Mouse (Mus musculus) forebrain, postnatal 0 days (tissue): ENCODE measurements at regions not wholly inside any gene's neighbourhood (a gene's known extent, or its start where the extent isn't known, plus 50 kb on each side); places are given as distances from the start of the nearest gene placed in this dataset.

Source experiments
- ATAC-seq: fragments of 200-750 bp; cut with Nextera tagmentation; 2 replicates; pipeline ENCODE4 v1.8.0; 2017; ENCODE audit warnings: mild to moderate bottlenecking, moderate library complexity
- DNase-seq: peaks from one replicate; pipeline ENCODE4 v3.0.0-alpha.2; 2015
- H3K27ac ChIP-seq: fragments of 300-500 bp; sonication (generic); 2 replicates; pipeline ENCODE4 v1.5.1; 2014; ENCODE audit warnings: low read depth, mild to moderate bottlenecking, antibody characterized with exemption, low read length, moderate library complexity, mixed read lengths
- H3K27me3 ChIP-seq: fragments of 300-500 bp; sonication (generic); 2 replicates; pipeline ENCODE4 v1.6.1; 2014; ENCODE audit warnings: mild to moderate bottlenecking, low read length, mixed read lengths; ENCODE audit not compliant: insufficient read depth
- H3K36me3 ChIP-seq: fragments of 300-500 bp; sonication (generic); 2 replicates; pipeline ENCODE4 v1.6.1; 2014; ENCODE audit warnings: mild to moderate bottlenecking, moderate library complexity; ENCODE audit not compliant: insufficient read depth
- H3K4me1 ChIP-seq: fragments of 300-500 bp; sonication (generic); 2 replicates; pipeline ENCODE4 v1.6.1; 2014; ENCODE audit warnings: antibody characterized with exemption; ENCODE audit not compliant: insufficient read depth
- H3K4me2 ChIP-seq: fragments of 300-500 bp; sonication (generic); 2 replicates; pipeline ENCODE4 v1.6.1; 2014; ENCODE audit warnings: low read depth, mild to moderate bottlenecking, moderate library complexity
- H3K4me3 ChIP-seq: fragments of 300-500 bp; sonication (generic); 2 replicates; pipeline ENCODE4 v1.5.1; 2014; ENCODE audit warnings: low read depth, low read length, mixed read lengths
- H3K9ac ChIP-seq: fragments of 300-500 bp; sonication (generic); 2 replicates; pipeline ENCODE4 v1.6.1; 2014; ENCODE audit warnings: mild to moderate bottlenecking
- H3K9me3 ChIP-seq: fragments of 300-500 bp; sonication (generic); 2 replicates; pipeline ENCODE4 v1.6.1; 2016; ENCODE audit warnings: low read length
- CTCF ChIP-seq: sonication (generic); IDR thresholded peaks from 2 replicates; pipeline ENCODE4 v1.5.1; 2016; ENCODE audit warnings: antibody characterized with exemption, control low read depth, low read depth
- WGBS: fragments of 180-500 bp; shearing (Covaris S2); extraction: QIAGEN DNeasy Blood & Tissue Kit; methylation state at CpG from one replicate; pipeline ENCODE4 v1.1.7; 2014; 5-methylcytosine and 5-hydroxymethylcytosine counted together

DNA sequence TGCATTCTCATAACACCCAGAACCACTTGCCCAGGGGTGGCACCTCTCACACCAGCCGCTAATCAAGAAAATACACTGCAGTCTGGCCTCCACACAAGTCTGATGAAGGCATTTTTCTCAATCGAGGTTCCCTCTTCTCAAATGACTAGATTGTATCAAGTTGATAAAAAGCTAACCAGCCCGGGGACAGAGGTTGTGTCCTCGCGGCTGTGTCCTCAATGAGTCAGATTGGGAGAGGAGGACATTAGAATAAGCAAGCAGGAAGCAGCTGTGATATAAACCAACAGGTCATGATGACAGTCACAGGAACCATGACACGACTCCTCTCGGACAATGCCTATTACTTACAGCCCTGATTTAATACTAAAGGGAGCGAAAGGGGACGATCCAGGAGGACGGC, 156.7 kb downstream of the Tmsb4x start:
- Histone ChIP-seq H3K27me3 (no peaks in the 10 kb centered on the region), H3K4me2 (no peak overlapping the region), H3K9ac (no peak overlapping the region), H3K27ac (no peak overlapping the region), H3K36me3 (no peaks in the 10 kb centered on the region), H3K9me3 (no peaks in the 10 kb centered on the region), H3K4me1 (no peaks in the 10 kb centered on the region), H3K4me3 (no peak overlapping the region)
- ATAC-seq: no peak
- no peak for DNase-seq
- no peak for TF ChIP-seq CTCF
- WGBS: 84% methylated on average over 10 of the region's 10 CpGs

DNA sequence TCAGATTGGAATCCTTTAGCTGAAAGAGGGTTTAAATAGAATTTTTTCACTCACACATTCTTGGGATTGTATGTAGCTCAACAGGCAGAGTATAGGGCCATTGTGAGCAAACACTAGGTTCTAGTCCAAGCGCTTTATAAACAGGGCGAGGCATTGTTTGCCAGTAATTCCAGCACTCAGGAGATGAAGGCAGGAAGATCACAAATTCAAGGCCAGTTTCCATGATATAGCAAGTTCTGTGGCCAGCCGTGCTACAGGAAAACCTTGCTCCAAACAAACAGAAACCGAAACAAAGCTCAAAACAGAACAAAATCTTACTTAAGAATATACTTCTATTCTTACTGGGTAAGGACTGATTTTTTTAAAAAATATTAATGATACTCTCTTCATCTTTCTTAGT, 159.0 kb downstream of the Tmsb4x start:
- H3K4me2 ChIP-seq: no peak overlapping the region
- no peak for TF ChIP-seq CTCF
- H3K36me3 ChIP-seq: no peaks in the 10 kb centered on the region
- no peak overlapping the region for H3K9ac ChIP-seq
- no peaks in the 10 kb centered on the region for H3K27me3 ChIP-seq
- H3K9me3 ChIP-seq: no peaks in the 10 kb centered on the region
- no peak for ATAC-seq
- no peak overlapping the region for H3K4me3 ChIP-seq
- H3K4me1 ChIP-seq: no peaks in the 10 kb centered on the region
- no peak overlapping the region for H3K27ac ChIP-seq
- 73% methylated on average over 4 of the region's 4 CpGs for WGBS
- no peak for DNase-seq

DNA sequence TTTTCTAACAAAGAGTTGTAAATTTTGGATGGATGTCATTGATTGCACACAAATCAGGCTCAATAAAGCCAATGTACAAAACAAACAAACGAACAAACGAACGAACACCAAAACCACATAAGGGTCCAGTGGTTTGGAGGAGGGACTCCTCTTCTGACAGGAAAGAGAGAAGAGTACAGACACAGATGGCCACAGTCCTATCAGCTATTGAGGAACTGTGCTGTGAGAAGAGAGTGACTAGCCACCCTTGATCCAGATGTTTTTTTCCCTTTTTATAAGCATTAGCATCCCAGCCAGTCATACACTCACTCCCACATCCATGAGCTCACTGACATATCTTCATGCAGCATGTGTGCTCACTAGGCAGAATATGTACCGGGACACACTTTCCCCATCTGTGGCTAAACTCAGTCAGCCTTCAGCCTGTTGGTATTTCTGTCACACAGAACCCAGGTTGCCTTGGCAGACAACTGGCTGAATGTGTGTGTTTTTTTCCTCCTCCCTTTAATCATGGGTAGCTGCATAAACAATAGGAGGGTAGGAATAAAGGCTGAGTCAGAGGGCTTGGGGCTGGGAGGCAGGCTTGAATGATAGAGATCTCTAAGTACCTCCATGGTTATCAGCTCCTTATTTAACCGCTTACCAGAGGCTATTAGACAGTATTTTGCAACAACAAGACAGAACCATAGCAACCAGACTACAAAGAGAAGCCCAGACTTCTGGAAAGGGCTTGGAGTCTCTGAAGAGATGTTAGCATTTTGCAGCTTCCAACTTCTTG, 159.7 kb downstream of the Tmsb4x start:
- Histone ChIP-seq H3K9ac (no peak overlapping the region), H3K4me3 (no peak overlapping the region), H3K9me3 (no peaks in the 10 kb centered on the region), H3K4me1 (no peaks in the 10 kb centered on the region), H3K4me2 (no peak overlapping the region), H3K27ac (no peak overlapping the region), H3K27me3 (no peaks in the 10 kb centered on the region), H3K36me3 (no peaks in the 10 kb centered on the region)
- peak; percentile 38; the same call in 1 of the 2 replicates for ATAC-seq
- no peak for TF ChIP-seq CTCF
- 69% methylated on average over 5 of the region's 5 CpGs for WGBS
- DNase-seq: no peak

DNA sequence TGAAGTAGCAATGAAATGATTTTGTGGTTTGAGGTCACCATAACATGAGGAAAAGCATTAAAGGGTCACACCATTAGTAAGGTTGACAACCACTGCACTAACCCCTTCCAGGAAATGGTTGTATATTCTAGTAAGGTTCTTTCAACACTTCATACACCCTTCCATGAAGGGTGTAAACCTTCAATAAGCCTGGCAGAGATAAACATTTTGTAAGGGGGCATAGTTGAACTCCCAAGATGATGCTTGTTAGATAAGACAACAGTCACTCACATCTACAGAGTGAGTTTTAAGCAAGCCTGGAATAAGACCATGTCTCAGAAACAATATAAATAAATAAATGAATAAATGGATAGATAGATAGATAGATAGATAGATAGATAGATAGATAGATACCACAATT, 171.1 kb downstream of the Tmsb4x start:
- Histone ChIP-seq H3K4me2 (no peak overlapping the region), H3K27me3 (no peaks in the 10 kb centered on the region; the same call in 1 of the 2 replicates), H3K9me3 (no peaks in the 10 kb centered on the region), H3K4me1 (no peaks in the 10 kb centered on the region), H3K4me3 (no peak overlapping the region), H3K27ac (no peak overlapping the region), H3K36me3 (no peaks in the 10 kb centered on the region), H3K9ac (no peak overlapping the region)
- no peak for ATAC-seq
- no peak for DNase-seq
- no peak for TF ChIP-seq CTCF

DNA sequence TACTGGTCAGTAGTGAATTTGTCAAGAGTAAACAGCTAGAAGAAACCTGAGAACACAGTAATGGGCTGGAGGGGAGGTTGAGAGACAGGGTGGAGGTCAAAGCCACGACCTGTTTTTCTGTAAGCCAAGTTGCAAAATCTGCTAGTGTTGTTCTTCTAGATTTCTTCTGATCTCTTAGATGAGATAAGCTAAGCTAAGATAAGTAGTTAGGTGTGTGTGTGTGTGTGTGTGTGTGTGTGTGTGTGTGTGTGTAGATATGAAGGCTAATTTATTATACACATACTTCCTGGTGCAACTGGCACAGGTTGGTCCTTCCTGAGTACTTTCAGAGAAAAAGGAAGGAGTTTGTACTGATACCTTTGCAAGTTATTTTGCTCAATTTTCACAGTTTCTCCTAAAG, 172.8 kb downstream of the Tmsb4x start:
- DNase-seq: no peak
- no peak for TF ChIP-seq CTCF
- Histone ChIP-seq H3K27ac (no peak overlapping the region), H3K9me3 (no peaks in the 10 kb centered on the region), H3K4me1 (no peaks in the 10 kb centered on the region), H3K27me3 (no peaks in the 10 kb centered on the region; the same call in 1 of the 2 replicates), H3K4me2 (no peak overlapping the region), H3K9ac (no peak overlapping the region), H3K4me3 (no peak overlapping the region), H3K36me3 (no peaks in the 10 kb centered on the region)
- no peak for ATAC-seq
- 59% methylated on average over 1 of the region's 1 CpGs for WGBS

DNA sequence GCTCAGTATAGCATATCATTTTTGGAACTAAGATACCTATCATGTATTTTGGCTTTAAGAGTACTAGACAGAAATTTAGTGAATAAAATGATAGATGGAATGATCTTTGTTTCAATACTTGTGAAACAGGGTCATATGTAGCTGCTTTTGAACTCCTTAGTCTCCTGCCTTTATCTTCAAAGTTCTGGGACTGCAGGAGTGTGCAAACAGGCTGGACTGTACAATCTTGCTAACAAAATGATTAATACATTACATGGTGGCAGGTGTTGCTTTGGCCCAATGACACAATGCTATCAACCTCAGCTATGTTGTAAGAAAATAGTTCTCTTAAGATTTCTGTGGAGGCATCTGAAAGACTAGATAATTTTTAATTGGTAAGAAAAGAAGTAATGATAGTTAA, 173.5 kb downstream of the Tmsb4x start:
- no peak for TF ChIP-seq CTCF

DNA sequence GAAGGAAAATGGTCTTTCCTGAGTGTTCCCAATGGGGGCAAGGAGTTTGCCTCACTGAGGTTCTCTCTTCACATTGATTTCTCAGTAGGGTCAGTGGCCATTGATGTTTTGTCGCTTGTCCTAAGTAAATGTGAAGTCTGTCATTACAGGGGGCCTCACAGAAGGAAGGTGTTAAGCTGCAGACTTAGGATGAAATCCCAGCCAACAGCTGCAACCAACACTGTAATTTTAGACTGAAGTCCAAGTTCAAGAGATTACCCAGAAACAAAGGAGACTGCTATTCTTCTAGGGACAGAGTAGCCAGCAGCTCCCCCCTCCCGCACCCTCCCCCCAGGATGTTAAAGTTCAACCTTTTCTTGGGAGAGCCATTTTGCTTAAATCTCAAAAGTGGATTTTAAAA, 176.0 kb downstream of the Tmsb4x start:
- no peak overlapping the region for H3K4me2 ChIP-seq
- no peak overlapping the region for H3K4me3 ChIP-seq
- DNase-seq: no peak
- no peaks in the 10 kb centered on the region; the same call in 1 of the 2 replicates for H3K27me3 ChIP-seq
- ATAC-seq: no peak
- no peaks in the 10 kb centered on the region for H3K4me1 ChIP-seq
- TF ChIP-seq CTCF: no peak
- H3K9me3 ChIP-seq: no peaks in the 10 kb centered on the region
- no peaks in the 10 kb centered on the region for H3K36me3 ChIP-seq
- H3K9ac ChIP-seq: no peak overlapping the region
- no peak overlapping the region for H3K27ac ChIP-seq
- 89% methylated on average over 2 of the region's 2 CpGs for WGBS

More for the DNA sequence above, 173.5 kb downstream of the Tmsb4x start:
- Histone ChIP-seq H3K9me3 (no peaks in the 10 kb centered on the region), H3K36me3 (no peaks in the 10 kb centered on the region), H3K27ac (no peak overlapping the region), H3K4me3 (no peak overlapping the region), H3K4me1 (no peaks in the 10 kb centered on the region), H3K27me3 (no peaks in the 10 kb centered on the region; the same call in 1 of the 2 replicates), H3K4me2 (no peak overlapping the region), H3K9ac (no peak overlapping the region)
- no peak for ATAC-seq
- DNase-seq: no peak
